Mouse (Mus musculus): ENCODE measurements around the gene Fstl1. TPM values are rescaled to one million over a fixed set of nuclear protein-coding genes. Genes with fewer than 3 reads are reported as not detected.

Gene Fstl1
- total and polyA plus RNA-seq, 3 experiments: 0.08 to 0.35 TPM; not detected in 1

DNA sequence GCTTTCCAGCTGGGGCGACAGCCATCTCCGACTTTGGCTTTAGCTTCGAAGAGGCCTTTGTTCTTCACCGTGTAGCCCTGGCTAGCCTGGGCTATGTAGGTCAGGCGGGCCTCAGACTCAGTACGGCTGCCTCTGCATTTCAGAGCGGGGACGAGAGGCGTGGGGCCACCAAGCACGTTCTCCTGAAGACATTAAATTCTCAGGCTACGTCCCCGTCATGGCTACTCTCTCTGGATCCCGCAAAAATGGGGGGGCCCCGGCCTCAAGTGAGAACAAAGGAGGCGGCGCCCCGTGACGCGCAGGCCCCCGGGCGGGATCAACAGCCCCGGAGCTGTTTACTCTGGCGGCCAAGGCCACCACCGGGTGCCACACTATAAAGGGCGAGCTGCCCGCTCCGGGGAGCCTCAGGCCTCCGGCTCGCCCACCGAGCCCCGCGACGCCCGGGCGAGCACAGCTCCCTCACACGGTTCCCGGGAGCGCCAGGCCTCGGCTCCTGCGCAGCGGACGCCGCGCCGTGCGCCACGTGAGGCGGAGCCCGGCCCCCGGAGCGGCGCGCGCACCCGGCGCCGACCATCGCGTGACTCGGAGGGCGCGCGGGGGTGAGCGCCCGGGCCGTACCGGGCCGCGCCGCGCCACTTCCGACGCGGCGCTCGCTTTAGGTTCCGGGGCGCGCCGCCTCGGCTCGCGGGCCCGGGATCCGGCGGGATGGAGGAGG, 91.3 kb downstream of the Fstl1 start, which contains the start of gene Lrrc58:
Lrrc58 (plus strand) TSS at position 599 of the 715 bp plus-strand sequence.
- Histone ChIP-seq H3K27ac (ENCODE audit: control insufficient read depth, low read depth, low read length) (peak within 1 kb of the TSS; percentile 79), H3K79me2 (ENCODE audit: control insufficient read depth, insufficient read depth, low read length, poor library complexity) (peaks cover 39% of the 10 kb centered on the region), H3K36me3 (ENCODE audit: control insufficient read depth in 1 of 2, insufficient read depth in 2 of 2, low read length in 2 of 2) (peaks cover 3 to 27% of the 10 kb centered on the region in 2 experiments), H3K4me3 (ENCODE audit: control insufficient read depth in 1 of 2, insufficient read depth in 1 of 2, low read depth in 2 of 2, low read length in 2 of 2) (peak within 1 kb of the TSS; percentile 98 to 100), H3K4me1 (ENCODE audit: control insufficient read depth in 1 of 2, insufficient read depth in 2 of 2, low read length in 2 of 2) (peaks cover 6 to 22% of the 10 kb centered on the region in 2 experiments), H3K27me3 (ENCODE audit: control insufficient read depth in 1 of 2, insufficient read depth in 2 of 2, low read length in 2 of 2) (0 out of 4 replicates have a peak, but pooled peaks cover 0 to 2% of the 10 kb centered on the region in 2 experiments), H3K9ac (ENCODE audit: control insufficient read depth, low read depth, low read length, poor library complexity, severe bottlenecking) (peak within 1 kb of the TSS; percentile 100), H3K9me3 (replicated peaks; ENCODE audit: insufficient read depth, low read length) (no peaks in the 10 kb centered on the region)
- peak; percentile 78 for DNase-seq (ENCODE audit: low read depth, low spot score)
- TF ChIP-seq SMC3 (IDR thresholded peaks at IDR 0.05; ENCODE audit: low read depth, low read length) (no peak), MXI1 (IDR thresholded peaks at IDR 0.05; ENCODE audit: low read depth, low read length) (peak; percentile 72; the same call in 1 of the 2 replicates), HCFC1 (IDR thresholded peaks at IDR 0.05; ENCODE audit: low read depth, low read length) (peak; percentile 72), RCOR1 (IDR thresholded peaks at IDR 0.05; ENCODE audit: low read depth, low read length) (no peak), MAX (IDR thresholded peaks at IDR 0.05; ENCODE audit: low read length) (peak; percentile 82), NRF1 (IDR thresholded peaks at IDR 0.05; ENCODE audit: insufficient read depth, low read depth, low read length, poor library complexity, severe bottlenecking) (peak; percentile 73), POLR2A (IDR thresholded peaks at IDR 0.05; ENCODE audit: control insufficient read depth in 1 of 2, insufficient read depth in 1 of 2, low read depth in 1 of 2, low read length in 2 of 2, poor library complexity in 1 of 2) (peak; percentile 69 to 87; a peak in 3 of 4 replicates), CHD1 (IDR thresholded peaks at IDR 0.05; ENCODE audit: low read depth, low read length) (no peak), BHLHE40 (IDR thresholded peaks at IDR 0.05; ENCODE audit: borderline replicate concordance, low read depth, low read length) (peak; percentile 54; the same call in 1 of the 2 replicates), POLR2AphosphoS2 (IDR thresholded peaks at IDR 0.05; ENCODE audit: low read length) (peak; percentile 37; the same call in 1 of the 2 replicates), MAZ (IDR thresholded peaks at IDR 0.05; ENCODE audit: low read depth, low read length) (0 out of 2 replicates have a peak, but pooled peaks have one; percentile 13), NELFE (IDR thresholded peaks at IDR 0.05; ENCODE audit: low read depth, low read length) (peak; percentile 69), ZC3H11A (IDR thresholded peaks at IDR 0.05; ENCODE audit: low read depth, low read length) (no peak), TBP (IDR thresholded peaks at IDR 0.05; ENCODE audit: low read depth, low read length) (no peak), CTCF (IDR thresholded peaks at IDR 0.05 in 2 of 3, conservative IDR thresholded peaks at IDR 0.05 in 1 of 3; ENCODE audit: control insufficient read depth in 1 of 3, insufficient read depth in 1 of 3, low read depth in 2 of 3, low read length in 3 of 3, poor library complexity in 1 of 3, severe bottlenecking in 1 of 3) (no peak), USF1 (IDR thresholded peaks at IDR 0.05; ENCODE audit: low read depth, low read length) (peak; percentile 82), ZMIZ1 (IDR thresholded peaks at IDR 0.05; ENCODE audit: low read depth, low read length) (peak; percentile 44; the same call in 1 of the 2 replicates), ELF1 (IDR thresholded peaks at IDR 0.05; ENCODE audit: low read depth, low read length) (no peak)

All from MEL (cell line).